Mouse (Mus musculus) midbrain, embryonic 13.5 days (tissue): ENCODE measurements at regions not wholly inside any gene's neighbourhood (a gene's known extent, or its start where the extent isn't known, plus 50 kb on each side); places are given as distances from the start of the nearest gene placed in this dataset.

Source experiments
- ATAC-seq: fragments of 200-750 bp; cut with Nextera tagmentation; 2 replicates; pipeline ENCODE4 v1.8.0; 2017; ENCODE audit warnings: mild to moderate bottlenecking, moderate TSS enrichment, moderate library complexity
- H3K27ac ChIP-seq: fragments of 300-500 bp; sonication (generic); 2 replicates; pipeline ENCODE4 v1.5.1; 2015; ENCODE audit warnings: inconsistent platforms, mild to moderate bottlenecking, moderate library complexity
- H3K27me3 ChIP-seq: fragments of 300-500 bp; sonication (generic); 2 replicates; pipeline ENCODE4 v1.6.1; 2015; ENCODE audit warnings: mild to moderate bottlenecking, inconsistent platforms
- H3K36me3 ChIP-seq: fragments of 300-500 bp; sonication (generic); 2 replicates; pipeline ENCODE4 v1.6.1; 2015; ENCODE audit warnings: mild to moderate bottlenecking, inconsistent platforms
- H3K4me1 ChIP-seq: fragments of 300-500 bp; sonication (generic); replicated peaks from 2 replicates; pipeline ENCODE4 v1.6.1; 2015; ENCODE audit warnings: inconsistent platforms
- H3K4me2 ChIP-seq: fragments of 300-500 bp; sonication (generic); replicated peaks from 2 replicates; pipeline ENCODE4 v1.6.1; 2015; ENCODE audit warnings: moderate library complexity, mild to moderate bottlenecking, inconsistent platforms
- H3K4me3 ChIP-seq: fragments of 300-500 bp; sonication (generic); replicated peaks from 2 replicates; pipeline ENCODE4 v1.5.1; 2015; ENCODE audit warnings: mild to moderate bottlenecking, inconsistent platforms
- H3K9ac ChIP-seq: fragments of 300-500 bp; sonication (generic); replicated peaks from 2 replicates; pipeline ENCODE4 v1.6.1; 2015; ENCODE audit warnings: mild to moderate bottlenecking, inconsistent platforms
- H3K9me3 ChIP-seq: fragments of 300-500 bp; sonication (generic); 2 replicates; pipeline ENCODE4 v1.6.1; 2016; ENCODE audit warnings: mild to moderate bottlenecking, inconsistent platforms
- WGBS: fragments of 180-500 bp; shearing (Covaris S2); methylation state at CpG from one replicate; pipeline ENCODE4 v1.1.7; 2015; 5-methylcytosine and 5-hydroxymethylcytosine counted together

- Histone ChIP-seq H3K27ac (no peak overlapping the region), H3K4me2 (no peak overlapping the region), H3K9ac (no peak overlapping the region), H3K4me1 (no peaks in the 10 kb centered on the region), H3K4me3 (no peak overlapping the region), H3K9me3 (no peaks in the 10 kb centered on the region), H3K27me3 (0 out of 2 replicates have a peak, but pooled peaks cover 5% of the 10 kb centered on the region), H3K36me3 (no peaks in the 10 kb centered on the region)
- WGBS, result 53% methylated on average over 8 of the region's 8 CpGs
- ATAC-seq, result no peak
Measured at GRCm38 (mm10) chr15:59138393-59139107, 249.5 kb downstream of the Gm49356 start.

- no peak overlapping the region for H3K4me3 ChIP-seq
- H3K27ac ChIP-seq, result no peak overlapping the region
- 86% methylated on average over 4 of the region's 4 CpGs for WGBS
- H3K9ac ChIP-seq, result no peak overlapping the region
- H3K4me1 ChIP-seq, result peaks cover 2% of the 10 kb centered on the region; the same call in 1 of the 2 replicates
- no peak overlapping the region for H3K4me2 ChIP-seq
- 0 out of 2 replicates have a peak, but pooled peaks cover 5% of the 10 kb centered on the region for H3K27me3 ChIP-seq
- no peaks in the 10 kb centered on the region for H3K36me3 ChIP-seq
- no peaks in the 10 kb centered on the region for H3K9me3 ChIP-seq
- ATAC-seq, result no peak
Measured at GRCm38 (mm10) chr15:59141621-59142020, 252.5 kb downstream of the Gm49356 start.

- no peak overlapping the region for H3K4me2 ChIP-seq
- H3K9me3 ChIP-seq, result no peaks in the 10 kb centered on the region
- no peak overlapping the region for H3K4me3 ChIP-seq
- H3K9ac ChIP-seq, result no peak overlapping the region
- no peak overlapping the region for H3K27ac ChIP-seq
- 0 out of 2 replicates have a peak, but pooled peaks cover 5% of the 10 kb centered on the region for H3K27me3 ChIP-seq
- 80% methylated on average over 9 of the region's 9 CpGs for WGBS
- ATAC-seq, result no peak
- no peaks in the 10 kb centered on the region for H3K36me3 ChIP-seq
- H3K4me1 ChIP-seq, result peaks cover 4% of the 10 kb centered on the region; the same call in 1 of the 2 replicates
Measured at GRCm38 (mm10) chr15:59142481-59142880, 253.4 kb downstream of the Gm49356 start.

- Histone ChIP-seq H3K4me1 (peaks cover 4% of the 10 kb centered on the region; the same call in 1 of the 2 replicates), H3K4me3 (no peak overlapping the region), H3K27ac (no peak overlapping the region), H3K9ac (no peak overlapping the region), H3K4me2 (no peak overlapping the region), H3K27me3 (no peaks in the 10 kb centered on the region), H3K36me3 (no peaks in the 10 kb centered on the region), H3K9me3 (no peaks in the 10 kb centered on the region)
- WGBS, result 94% methylated on average over 1 of the region's 1 CpGs
- ATAC-seq, result no peak
Measured at GRCm38 (mm10) chr15:59143891-59144290, 254.8 kb downstream of the Gm49356 start.

GRCm38 (mm10) chr15:59145679-59146078 lies 256.6 kb downstream of the Gm49356 start:
- Histone ChIP-seq H3K4me2 (no peak overlapping the region), H3K36me3 (no peaks in the 10 kb centered on the region), H3K27me3 (no peaks in the 10 kb centered on the region), H3K9me3 (no peaks in the 10 kb centered on the region), H3K4me3 (no peak overlapping the region), H3K27ac (no peak overlapping the region), H3K4me1 (peaks cover 4% of the 10 kb centered on the region; the same call in 1 of the 2 replicates), H3K9ac (no peak overlapping the region)
- WGBS, result 71% methylated on average over 5 of the region's 5 CpGs
- 0 out of 2 replicates have a peak, but pooled peaks have one; percentile 20 for ATAC-seq

- ATAC-seq, result no peak
- H3K27ac ChIP-seq, result no peak overlapping the region
- 86% methylated on average over 19 of the region's 19 CpGs for WGBS
Measured at GRCm38 (mm10) chr15:59146111-59146510, 257.0 kb downstream of the Gm49356 start.

GRCm38 (mm10) chr15:59146586-59147085 lies 257.5 kb downstream of the Gm49356 start:
- 26% methylated on average over 9 of the region's 11 CpGs for WGBS
- Histone ChIP-seq H3K4me1 (peaks cover 4% of the 10 kb centered on the region; the same call in 1 of the 2 replicates), H3K4me3 (no peak overlapping the region), H3K4me2 (no peak overlapping the region), H3K27ac (no peak overlapping the region), H3K9ac (no peak overlapping the region), H3K9me3 (no peaks in the 10 kb centered on the region), H3K36me3 (no peaks in the 10 kb centered on the region), H3K27me3 (no peaks in the 10 kb centered on the region)
- peak; percentile 53; the same call in 1 of the 2 replicates for ATAC-seq

More at GRCm38 (mm10) chr15:59146111-59146510, 257.0 kb downstream of the Gm49356 start:
- no peak overlapping the region for H3K4me3 ChIP-seq
- H3K9ac ChIP-seq, result no peak overlapping the region
- no peaks in the 10 kb centered on the region for H3K27me3 ChIP-seq
- no peaks in the 10 kb centered on the region for H3K9me3 ChIP-seq
- no peak overlapping the region for H3K4me2 ChIP-seq
- H3K36me3 ChIP-seq, result no peaks in the 10 kb centered on the region
- peaks cover 4% of the 10 kb centered on the region; the same call in 1 of the 2 replicates for H3K4me1 ChIP-seq

GRCm38 (mm10) chr15:59148531-59148930 lies 259.4 kb downstream of the Gm49356 start:
- peaks cover 5% of the 10 kb centered on the region for H3K4me1 ChIP-seq
- H3K9ac ChIP-seq, result no peak overlapping the region
- no peak overlapping the region for H3K4me2 ChIP-seq
- 97% methylated on average over 5 of the region's 5 CpGs for WGBS
- no peak overlapping the region for H3K4me3 ChIP-seq
- no peaks in the 10 kb centered on the region for H3K9me3 ChIP-seq
- no peak overlapping the region for H3K27ac ChIP-seq
- no peaks in the 10 kb centered on the region for H3K36me3 ChIP-seq
- no peak for ATAC-seq
- no peaks in the 10 kb centered on the region for H3K27me3 ChIP-seq

GRCm38 (mm10) chr15:59151506-59151905 lies 262.4 kb downstream of the Gm49356 start:
- H3K4me3 ChIP-seq, result no peak overlapping the region
- no peaks in the 10 kb centered on the region for H3K9me3 ChIP-seq
- no peaks in the 10 kb centered on the region for H3K36me3 ChIP-seq
- no peak overlapping the region for H3K4me2 ChIP-seq
- 93% methylated on average over 5 of the region's 5 CpGs for WGBS
- no peak overlapping the region for H3K9ac ChIP-seq
- H3K27ac ChIP-seq, result no peak overlapping the region
- no peaks in the 10 kb centered on the region for H3K27me3 ChIP-seq
- H3K4me1 ChIP-seq, result peaks cover 24% of the 10 kb centered on the region
- ATAC-seq, result no peak

GRCm38 (mm10) chr15:59152786-59153388 lies 263.8 kb downstream of the Gm49356 start:
- Histone ChIP-seq H3K27me3 (no peaks in the 10 kb centered on the region), H3K9ac (no peak overlapping the region), H3K4me3 (no peak overlapping the region), H3K4me2 (no peak overlapping the region), H3K36me3 (no peaks in the 10 kb centered on the region), H3K9me3 (no peaks in the 10 kb centered on the region), H3K27ac (no peak overlapping the region), H3K4me1 (peaks cover 21% of the 10 kb centered on the region)
- ATAC-seq, result no peak
- 93% methylated on average over 6 of the region's 6 CpGs for WGBS

- no peaks in the 10 kb centered on the region for H3K27me3 ChIP-seq
- 45% methylated on average over 16 of the region's 16 CpGs for WGBS
- no peak for ATAC-seq
- H3K4me3 ChIP-seq, result no peak overlapping the region
- H3K4me2 ChIP-seq, result no peak overlapping the region
- peaks cover 21% of the 10 kb centered on the region for H3K4me1 ChIP-seq
- H3K9ac ChIP-seq, result no peak overlapping the region
- H3K36me3 ChIP-seq, result no peaks in the 10 kb centered on the region
- H3K9me3 ChIP-seq, result no peaks in the 10 kb centered on the region
- peak overlapping the region; percentile 63 for H3K27ac ChIP-seq
Measured at GRCm38 (mm10) chr15:59153416-59154250, 264.5 kb downstream of the Gm49356 start.
